In genomic region chr15:80219211-80219610, GRCm38 (mm10) we compare ENCODE assay signal across 9 mouse cellular contexts. TPM values are rescaled to one million over a fixed set of nuclear protein-coding genes. Genes with fewer than 3 reads are reported as not detected.
DNase-seq lines count a peak whose midpoint lies in the region; ATAC-seq lines count a peak whose summit lies in the region.
"Had no signal": no experiment of that assay in that cellular context is flagged by ENCODE, and none has a peak within 500 bp of the region (broad histone marks: within the 10 kb centered on the region; RNA-seq: fewer than 3 reads in every experiment).

No protein-coding gene starts in this region.

- no peaks in the 10 kb centered on the region for H3K27me3 ChIP-seq in limb, embryonic 11.5 days (ENCODE audit: control insufficient read depth, insufficient read depth, low read length)

- H3K9ac ChIP-seq in limb, embryonic 11.5 days (ENCODE audit: low read length): no peak overlapping the region

- H3K27ac ChIP-seq in limb, embryonic 11.5 days (replicated peaks; ENCODE audit: low read depth, low read length): no peak overlapping the region

- peak; percentile 56 for ATAC-seq in common myeloid progenitor, adult 5-6 weeks (replicated peaks; ENCODE audit: low read depth, poor library complexity, severe bottlenecking)
- ATAC-seq in limb, embryonic 11.5 days (ENCODE audit: insufficient number of reproducible peaks, low FRiP score, low TSS enrichment, low read depth): no peak
- ATAC-seq in monocyte, adult 5-6 weeks (replicated peaks; ENCODE audit: insufficient number of reproducible peaks, low FRiP score, low TSS enrichment, poor library complexity, severe bottlenecking): peak; percentile 58

- H3K4me3 ChIP-seq in limb, embryonic 11.5 days (ENCODE audit: low read depth, low read length): no peak overlapping the region

- DNase-seq in spleen, adult 18-20 months: peak; percentile 7 to 21
- DNase-seq in spleen, postnatal 14 days (ENCODE audit: low spot score in 2 of 2): no peak
- peak; percentile 29 for DNase-seq in limb, embryonic 11.5 days (ENCODE audit: low spot score)
- no peak for DNase-seq in layer of hippocampus, postnatal 25 days (ENCODE audit: extremely low spot score in 1 of 2, low spot score in 1 of 2)
- DNase-seq in cerebellum, adult 11 months: no peak
- DNase-seq in kidney, adult 11 months: no peak

- WGBS in limb, embryonic 11.5 days: 55% methylated on average over 14 of the region's 14 CpGs

- no peaks in the 10 kb centered on the region for H3K9me3 ChIP-seq in limb, embryonic 11.5 days (ENCODE audit: control insufficient read depth, low read length)

- H3K4me1 ChIP-seq in limb, embryonic 11.5 days (ENCODE audit: control insufficient read depth, insufficient read depth, low read length): peaks cover 2% of the 10 kb centered on the region; the same call in 1 of the 2 replicates

- H3K36me3 ChIP-seq in limb, embryonic 11.5 days (ENCODE audit: control insufficient read depth, insufficient read depth, low read length): 0 out of 2 replicates have a peak, but pooled peaks cover 2% of the 10 kb centered on the region

- no peak overlapping the region for H3K4me2 ChIP-seq in limb, embryonic 11.5 days (ENCODE audit: low read depth, severe bottlenecking)

RNA-seq across cellular contexts. Expression of gene Mief1, which starts 14.6 kb away (rescaled TPM):
- total RNA-seq in common myeloid progenitor, adult 5-6 weeks (2017): 20.5 and 25.1 TPM in 2 replicates
- polyA plus RNA-seq in limb, embryonic 11.5 days (2014; fragmentation: Nextera tagmentation; extraction: Ambion mirVana): 33.8 and 36.7 TPM in 2 replicates
- 28.7 to 38.2 TPM (median 29.9 TPM) in 3 replicates for total RNA-seq in monocyte, adult 5-6 weeks (2017)
- total RNA-seq in layer of hippocampus, postnatal 25 days (2021): 10 to 100 TPM; 31.8 to 33.0 TPM

RNA-seq across cellular contexts. Expression of gene AC140267.1, which starts 16.4 kb away (rescaled TPM):
- total RNA-seq in common myeloid progenitor, adult 5-6 weeks (2017): not detected in 2 replicates
- polyA plus RNA-seq in limb, embryonic 11.5 days (2014; fragmentation: Nextera tagmentation; extraction: Ambion mirVana): not detected in 2 replicates
- not detected in 3 replicates for total RNA-seq in monocyte, adult 5-6 weeks (2017)
- 10 to 100 TPM in 1 of 2 experiments, 1 to 10 TPM in 1; 6.3 to 21.1 TPM for total RNA-seq in layer of hippocampus, postnatal 25 days (2021)
- polyA plus RNA-seq: gonadal fat pad, adult 2 months had no signal

RNA-seq across cellular contexts. Expression of gene Atf4, which starts 35.8 kb away (rescaled TPM):
- total RNA-seq in common myeloid progenitor, adult 5-6 weeks (2017): 363 and 374 TPM in 2 replicates
- 110 and 125 TPM in 2 replicates for polyA plus RNA-seq in limb, embryonic 11.5 days (2014; fragmentation: Nextera tagmentation; extraction: Ambion mirVana)
- total RNA-seq in monocyte, adult 5-6 weeks (2017): 446 to 519 TPM (median 465 TPM) in 3 replicates
- 10 to 100 TPM; 91.2 to 93.1 TPM for total RNA-seq in layer of hippocampus, postnatal 25 days (2021)

RNA-seq across cellular contexts. Expression of gene Rps19bp1, which starts 44.9 kb away (rescaled TPM):
- total RNA-seq in common myeloid progenitor, adult 5-6 weeks (2017): 19.2 and 24.3 TPM in 2 replicates
- 74.7 and 79.0 TPM in 2 replicates for polyA plus RNA-seq in limb, embryonic 11.5 days (2014; fragmentation: Nextera tagmentation; extraction: Ambion mirVana)
- total RNA-seq in monocyte, adult 5-6 weeks (2017): 10.6 to 23.0 TPM (median 13.2 TPM) in 3 replicates
- total RNA-seq in layer of hippocampus, postnatal 25 days (2021): 10 to 100 TPM; 30.8 to 35.6 TPM

RNA-seq across cellular contexts. Expression of gene Mgat3, which starts 45.7 kb away (rescaled TPM):
- not detected in 2 replicates for total RNA-seq in common myeloid progenitor, adult 5-6 weeks (2017)
- 6.5 and 6.8 TPM in 2 replicates for polyA plus RNA-seq in limb, embryonic 11.5 days (2014; fragmentation: Nextera tagmentation; extraction: Ambion mirVana)
- total RNA-seq in monocyte, adult 5-6 weeks (2017): 0.19 TPM in 1 of 3 replicates, not detected in the others
- 100 to 1,000 TPM; 111 to 113 TPM for total RNA-seq in layer of hippocampus, postnatal 25 days (2021)

Comparison
In these comparisons a context has a peak if more than half of its experiments do, and no peak if none do; other contexts are left out.
1. DNase-seq: peak in spleen, adult 18-20 months (2 of 2) and limb, embryonic 11.5 days (single experiment); none in spleen, postnatal 14 days (0 of 2), layer of hippocampus, postnatal 25 days (0 of 2), cerebellum, adult 11 months (single experiment) and kidney, adult 11 months (single experiment).